Mouse (Mus musculus) olfactory bulb, adult 2 months (tissue): Measurements from ENCODE around the gene Adprh.

Experiments
- CTCF ChIP-seq: fragments of 200-500 bp; IDR thresholded peaks from 2 replicates; pipeline ENCODE4 v1.5.1; 2012; ENCODE audit warnings: low read depth, mild to moderate bottlenecking, low read length, moderate library complexity; ENCODE audit not compliant: insufficient read depth
- POLR2A ChIP-seq: fragments of 200-500 bp; IDR thresholded peaks from 2 replicates; pipeline ENCODE4 v1.6.1; 2012; ENCODE audit warnings: mild to moderate bottlenecking, low read depth, low read length, moderate library complexity; ENCODE audit not compliant: insufficient read depth

- TF ChIP-seq CTCF (no peak), POLR2A (no peak)
These were observed 24.1 kb upstream of the Adprh start for GRCm38 (mm10) chr16:38476312-38477240.
